Mouse (Mus musculus): ENCODE data around the gene Cyfip2.

Cyfip2 gene

GRCm38 (mm10) chr11:46312523-46313035, at the start of gene Cyfip2:
Cyfip2 (minus strand) TSS chr11:46312859.
- no peak for DNase-seq (ENCODE audit: low read depth)

DNA sequence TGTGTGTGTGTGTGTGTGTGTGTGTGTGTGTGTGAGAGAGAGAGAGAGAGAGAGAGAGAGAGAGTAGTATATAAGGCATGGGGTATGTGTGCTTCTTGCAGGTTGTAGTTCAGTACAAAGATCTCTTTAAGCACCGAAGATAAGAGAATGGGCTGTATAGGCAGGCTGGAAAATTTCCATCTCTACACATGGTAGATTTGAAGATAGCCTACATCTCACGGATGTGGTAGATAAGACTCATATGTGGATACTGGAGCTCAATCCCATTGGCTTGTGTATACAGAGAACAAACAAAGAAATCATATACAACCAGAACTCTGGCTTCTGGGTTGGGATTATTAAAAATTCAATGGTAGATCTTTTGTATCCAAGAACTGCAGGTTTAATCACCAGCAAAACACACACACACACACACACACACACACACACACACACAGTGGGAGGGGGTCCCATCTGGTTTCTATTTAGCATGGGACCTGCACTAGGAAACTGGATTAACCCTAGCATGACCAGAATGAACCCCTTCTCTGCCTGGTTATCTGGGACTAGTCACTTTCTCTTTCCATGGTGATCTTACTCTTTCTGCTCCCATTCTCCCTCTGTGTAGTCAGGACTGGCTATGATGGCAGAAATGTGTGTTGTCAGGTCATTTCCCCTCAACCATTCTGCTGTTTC, 48.5 kb upstream of the Cyfip2 start:
- no peak for DNase-seq (ENCODE audit: low read depth)

DNA sequence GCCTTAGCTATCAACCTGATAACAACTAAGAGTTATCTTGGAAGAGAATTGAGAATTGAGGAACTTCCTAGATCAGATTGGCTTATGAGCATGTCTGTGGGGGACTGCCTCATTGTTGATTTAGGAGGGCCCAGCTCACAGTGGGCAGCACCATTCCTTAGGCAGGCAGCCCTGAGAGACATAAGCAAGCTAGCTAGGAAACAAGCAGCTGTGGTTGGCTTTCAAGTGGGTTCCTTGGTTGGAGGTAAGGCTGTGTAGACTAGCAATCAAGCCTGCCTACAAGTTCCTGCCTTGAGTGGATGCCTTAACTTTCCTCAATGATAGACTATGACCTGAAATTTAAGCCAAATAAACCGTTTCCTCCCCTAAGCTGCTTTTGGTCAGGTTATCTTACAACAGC, 45.7 kb upstream of the Cyfip2 start:
- no peak for DNase-seq (ENCODE audit: low read depth)

GRCm38 (mm10) chr11:46349681-46350410, 37.2 kb upstream of the Cyfip2 start:
- no peak for DNase-seq (ENCODE audit: low read depth)

DNA sequence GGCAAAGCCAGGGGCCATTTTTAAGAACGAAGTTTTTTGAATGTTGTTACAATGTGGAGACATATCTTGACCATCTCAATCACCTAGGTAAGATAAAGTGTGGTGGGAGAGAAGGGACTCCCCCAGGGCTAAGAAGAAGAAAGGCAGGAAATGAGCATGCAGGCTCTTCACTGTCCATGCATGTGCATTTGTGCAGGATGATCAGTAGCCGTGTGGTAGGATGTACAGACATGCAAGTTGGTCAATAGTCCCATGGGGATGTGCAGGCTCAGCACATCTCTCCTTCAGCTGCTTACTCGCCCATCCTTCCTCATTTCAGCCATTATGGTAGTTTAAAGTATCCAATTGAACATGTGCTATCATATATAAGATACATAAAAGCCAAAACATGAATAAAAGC, 35.8 kb upstream of the Cyfip2 start:
- no peak for DNase-seq (ENCODE audit: low read depth)

- DNase-seq (ENCODE audit: low read depth): no peak
Observed at GRCm38 (mm10) chr11:46347756-46348155, 35.1 kb upstream of the Cyfip2 start.

DNA sequence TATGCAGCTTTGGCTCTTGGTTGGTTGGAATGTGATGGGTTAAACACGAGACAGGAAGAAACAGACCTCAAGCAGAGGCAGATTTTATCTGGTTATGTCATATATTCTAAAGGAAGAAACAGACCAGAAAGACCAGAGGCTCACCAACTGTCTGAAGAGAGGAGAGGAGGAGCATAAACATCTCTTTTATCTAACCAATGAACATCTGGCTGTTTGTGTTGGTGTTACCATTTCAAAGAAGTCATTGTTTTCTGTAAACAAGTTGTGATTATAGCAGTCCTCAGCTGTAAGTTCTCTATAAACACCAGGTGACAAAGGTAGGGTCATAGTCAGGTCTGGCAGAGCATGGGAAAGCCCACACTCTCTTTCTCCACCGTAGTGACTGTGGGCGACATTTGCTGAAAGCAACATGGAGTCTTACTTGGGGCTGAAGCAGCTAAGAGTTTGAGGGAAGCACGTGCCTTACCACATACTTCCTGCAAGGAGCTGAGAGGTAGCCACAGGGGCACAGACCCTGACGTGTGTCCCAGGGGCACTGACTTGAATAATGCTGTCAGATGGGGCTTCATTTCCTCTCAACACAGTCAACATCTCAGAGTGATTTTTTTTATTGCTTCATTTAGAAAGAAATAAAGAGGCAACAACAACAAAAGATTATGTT, 31.4 kb upstream of the Cyfip2 start:
- DNase-seq (ENCODE audit: low read depth): peak; percentile 34

DNA sequence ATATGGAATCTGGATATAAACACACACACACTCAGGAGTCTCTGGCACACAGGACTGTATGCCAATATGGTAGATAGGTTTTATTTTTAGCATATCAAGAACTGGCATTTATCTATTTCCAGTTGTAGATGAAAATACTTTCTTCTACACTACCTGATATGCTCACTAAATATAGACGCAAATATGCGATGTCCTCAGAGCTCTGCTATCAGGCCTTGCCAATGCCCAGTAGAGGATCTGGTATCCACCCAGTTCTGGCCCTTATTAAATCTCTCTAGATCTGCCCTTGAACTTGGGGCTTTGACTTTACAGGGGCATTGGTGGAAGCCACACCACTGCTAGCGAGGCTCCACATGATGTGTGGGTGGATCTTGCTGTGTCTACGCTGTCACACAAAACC, 29.3 kb upstream of the Cyfip2 start:
- DNase-seq (ENCODE audit: low read depth): no peak

GRCm38 (mm10) chr11:46336020-46336419, 23.4 kb upstream of the Cyfip2 start:
- DNase-seq (ENCODE audit: low read depth): no peak

- DNase-seq (ENCODE audit: low read depth): no peak
Observed at GRCm38 (mm10) chr11:46332217-46332616, 19.6 kb upstream of the Cyfip2 start.

GRCm38 (mm10) chr11:46326271-46327015, 13.8 kb upstream of the Cyfip2 start:
- DNase-seq (ENCODE audit: low read depth): no peak

GRCm38 (mm10) chr11:46321559-46321958, 8.9 kb upstream of the Cyfip2 start:
- DNase-seq (ENCODE audit: low read depth): no peak

DNA sequence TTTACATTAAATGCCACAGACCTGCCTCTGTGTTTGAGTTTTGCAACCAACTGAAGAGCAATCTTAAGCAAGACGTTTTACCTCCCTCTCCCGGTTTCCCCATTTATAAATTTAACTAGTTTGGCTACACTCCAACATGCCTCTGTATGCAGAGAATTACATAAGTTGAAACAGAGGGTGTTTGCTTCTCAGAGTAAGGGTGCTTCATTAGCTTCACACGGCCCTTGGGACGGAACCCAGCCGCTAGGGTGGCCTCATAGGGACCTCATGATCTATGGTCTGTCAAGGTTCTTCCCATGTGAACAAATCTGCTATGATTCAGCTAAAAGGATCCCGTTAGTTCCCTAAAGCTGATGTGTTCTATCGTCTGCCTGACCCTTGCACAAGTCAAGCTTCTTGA, 1.9 kb upstream of the Cyfip2 start:
- no peak for DNase-seq (ENCODE audit: low read depth)

DNA sequence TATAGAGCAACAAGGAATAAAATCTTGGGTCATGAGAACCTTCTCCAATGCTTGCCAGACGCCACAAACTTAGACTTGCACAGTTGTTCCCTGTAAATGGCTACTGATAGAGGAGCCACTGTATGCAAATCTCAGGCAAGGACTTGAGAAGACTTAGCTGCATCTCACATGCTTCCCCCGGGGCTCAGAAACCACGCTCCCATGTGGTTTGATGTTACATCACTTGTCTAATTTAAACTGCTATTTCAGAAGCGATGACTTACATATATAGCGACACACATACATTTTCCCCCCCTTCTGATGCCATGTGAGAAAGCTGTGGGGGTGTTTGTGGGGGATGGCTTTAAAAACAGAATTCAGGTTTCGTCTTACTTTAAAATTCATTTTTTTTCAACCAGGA, 1.2 kb upstream of the Cyfip2 start:
- no peak for DNase-seq (ENCODE audit: low read depth)

DNA sequence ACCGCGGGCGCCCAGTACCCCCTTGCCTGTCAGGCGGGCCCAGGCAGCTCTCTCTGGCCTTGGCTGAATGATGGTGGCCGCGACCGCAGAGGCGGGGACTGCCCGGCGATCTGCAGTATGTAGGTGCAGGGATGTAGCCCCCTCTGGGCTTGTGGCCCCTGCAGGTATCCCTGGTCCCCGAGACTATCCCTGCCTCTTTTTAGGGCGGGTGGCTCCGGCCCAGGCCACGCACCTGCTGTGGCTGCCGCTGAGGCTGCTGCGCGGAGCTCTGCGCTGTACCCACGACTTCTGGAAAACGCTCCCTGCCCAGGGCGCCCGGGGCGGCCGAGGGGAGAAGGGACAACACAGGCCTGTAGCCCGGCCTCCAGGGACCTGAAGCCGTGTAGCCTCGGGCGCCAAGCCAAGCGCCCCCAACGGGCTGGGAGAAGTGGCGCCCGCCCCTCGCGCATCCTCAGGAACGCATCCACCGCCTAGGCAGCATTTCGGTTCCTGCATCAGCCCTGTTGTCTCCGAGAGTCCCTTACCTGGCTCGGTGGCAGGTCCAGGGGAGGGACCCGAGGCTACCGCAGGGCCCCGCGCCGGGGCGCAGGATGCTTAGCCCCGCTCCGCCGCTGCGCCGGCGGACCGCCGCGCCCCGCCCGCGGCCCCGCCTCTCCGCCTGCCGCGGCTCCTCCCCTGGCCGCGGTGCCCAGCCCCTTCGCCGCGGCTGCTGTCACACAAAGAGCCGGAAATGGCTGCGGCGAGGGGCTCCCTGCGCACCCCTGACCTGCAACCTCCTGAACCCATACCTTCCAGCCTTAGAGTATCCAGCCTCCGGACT, 746 bp downstream of the Cyfip2 start:
- no peak for DNase-seq (ENCODE audit: low read depth)

GRCm38 (mm10) chr11:46311181-46311702, 1.4 kb downstream of the Cyfip2 start:
- no peak for DNase-seq (ENCODE audit: low read depth)

DNA sequence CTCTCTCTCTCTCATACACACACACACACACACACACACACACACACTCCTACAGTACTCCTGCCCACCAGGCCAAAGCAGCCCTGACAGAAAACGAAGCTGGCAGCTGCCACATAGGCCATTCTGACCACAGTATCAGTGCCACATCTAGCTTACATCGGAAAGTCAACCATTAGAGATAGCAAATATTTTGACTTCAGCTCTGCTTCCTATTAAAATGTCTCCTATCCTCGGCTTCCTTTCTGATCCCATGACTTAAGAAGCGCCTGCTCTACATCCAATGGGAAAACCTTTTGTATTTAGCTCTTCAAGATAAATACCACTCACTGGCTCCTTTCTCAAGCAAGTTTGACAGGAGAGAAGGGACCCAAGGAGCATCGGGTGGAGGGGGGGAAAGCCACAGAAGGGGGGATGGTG, 2.0 kb downstream of the Cyfip2 start:
- DNase-seq (ENCODE audit: low read depth): no peak

DNA sequence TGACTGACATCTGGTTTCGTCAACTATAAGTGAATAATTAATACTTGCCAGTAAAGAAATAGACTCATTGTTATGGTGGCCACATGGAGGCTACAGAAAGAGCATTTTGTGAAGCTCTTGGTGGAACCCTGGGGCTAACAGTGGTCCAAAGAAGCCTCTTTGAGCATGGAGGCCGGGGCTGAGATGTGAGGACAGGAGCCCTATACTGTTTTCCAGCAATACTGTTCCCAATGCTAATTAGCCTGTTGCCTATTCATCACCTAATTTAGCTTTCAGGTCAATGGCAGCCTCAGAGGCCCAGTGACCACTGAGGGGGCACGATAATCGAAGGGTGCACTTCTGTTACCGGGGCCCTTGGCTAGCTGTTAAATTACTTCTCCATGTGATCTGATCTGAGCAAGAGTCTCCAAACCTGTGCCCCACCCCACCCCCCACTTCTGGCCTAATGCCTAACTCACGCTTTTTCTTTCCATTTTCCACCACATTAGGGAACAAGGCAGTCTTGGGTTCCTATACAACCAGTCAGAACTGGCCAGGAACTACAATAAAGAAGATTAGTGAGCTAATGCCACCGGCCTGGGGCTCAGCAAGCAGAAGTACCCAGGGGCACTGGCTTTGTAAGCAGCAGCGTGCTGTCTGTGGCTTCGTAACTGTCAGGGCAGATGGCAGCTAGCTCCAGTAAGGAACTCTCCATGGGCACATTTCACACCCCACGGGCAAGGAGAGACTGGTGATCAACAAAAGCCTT, 2.7 kb downstream of the Cyfip2 start:
- no peak for DNase-seq (ENCODE audit: low read depth)

- DNase-seq (ENCODE audit: low read depth): no peak
Observed at GRCm38 (mm10) chr11:46309111-46309741, 3.4 kb downstream of the Cyfip2 start.
